Mouse (Mus musculus): ENCODE results near the gene Trmu. TPM values are rescaled to one million over a fixed set of nuclear protein-coding genes. Genes with fewer than 3 reads are reported as not detected.
"Not testable (repeated sequence)": the region's sequence is repeated elsewhere in the genome, so short reads cannot be mapped to it uniquely, and the experiment has no call there.

Trmu gene
- 10 to 100 TPM; 29.1 to 38.0 TPM for total RNA-seq (2021)
- long read RNA-seq, transcript Trmu-201 (11 exons, 1,526 nt) = major isoform, 7 of 19 reads
- long read RNA-seq, partial matches to known transcripts = 0 of 19 reads
- long read RNA-seq, other reads (novel, unspliced or antisense) = 10 of 19 reads

GRCm38 (mm10) chr15:85878848-85879497, at the start of gene Trmu:
Gene Trmu, plus strand, starts transcription at chr15:85879312.
- peak; percentile 87 to 94 for DNase-seq (ENCODE audit: low spot score in 2 of 2)

GRCm38 (mm10) chr15:85829470-85829869, 49.6 kb upstream of the Trmu start:
- DNase-seq (ENCODE audit: low spot score in 2 of 2) = no peak

- DNase-seq (ENCODE audit: low spot score in 2 of 2) = peak; percentile 71 to 92
These were observed 47.0 kb upstream of the Trmu start, which contains the start of gene Ttc38 for GRCm38 (mm10) chr15:85831954-85832590. Gene Ttc38, plus strand, starts transcription at chr15:85832306.

GRCm38 (mm10) chr15:85832599-85832998, 46.5 kb upstream of the Trmu start:
- DNase-seq (ENCODE audit: low spot score in 2 of 2) = no peak

GRCm38 (mm10) chr15:85835335-85835734, 43.8 kb upstream of the Trmu start:
- DNase-seq (ENCODE audit: low spot score in 2 of 2) = no peak

- no peak for DNase-seq (ENCODE audit: low spot score in 2 of 2)
These were observed 42.2 kb upstream of the Trmu start for GRCm38 (mm10) chr15:85836887-85837286.

- DNase-seq (ENCODE audit: low spot score in 2 of 2) = no peak
These were observed 38.1 kb upstream of the Trmu start for GRCm38 (mm10) chr15:85840983-85841382.

GRCm38 (mm10) chr15:85841796-85842360, 37.2 kb upstream of the Trmu start:
- DNase-seq (ENCODE audit: low spot score in 2 of 2) = no peak

GRCm38 (mm10) chr15:85845071-85845470, 34.0 kb upstream of the Trmu start:
- DNase-seq (ENCODE audit: low spot score in 2 of 2) = no peak

GRCm38 (mm10) chr15:85851656-85852392, 27.3 kb upstream of the Trmu start:
- DNase-seq (ENCODE audit: low spot score in 2 of 2) = no peak

GRCm38 (mm10) chr15:85858980-85859489, 20.1 kb upstream of the Trmu start:
- no peak for DNase-seq (ENCODE audit: low spot score in 2 of 2)

GRCm38 (mm10) chr15:85859490-85860031, 19.6 kb upstream of the Trmu start, which contains the start of gene Gtse1:
Gene Gtse1, plus strand, starts transcription at chr15:85859745.
- DNase-seq (ENCODE audit: low spot score in 2 of 2) = peak; percentile 94 to 97

- DNase-seq (ENCODE audit: low spot score in 2 of 2) = not testable (repeated sequence)
These were observed 13.2 kb upstream of the Trmu start for GRCm38 (mm10) chr15:85865913-85866312.

- peak; percentile 67 to 88 for DNase-seq (ENCODE audit: low spot score in 2 of 2)
These were observed 11.4 kb upstream of the Trmu start for GRCm38 (mm10) chr15:85867696-85868095.

GRCm38 (mm10) chr15:85877336-85877735, 1.8 kb upstream of the Trmu start:
- DNase-seq (ENCODE audit: low spot score in 2 of 2) = no peak

- no peak for DNase-seq (ENCODE audit: low spot score in 2 of 2)
These were observed 385 bp downstream of the Trmu start for GRCm38 (mm10) chr15:85879498-85879895.

- DNase-seq (ENCODE audit: low spot score in 2 of 2) = no peak
These were observed 6.5 kb downstream of the Trmu start for GRCm38 (mm10) chr15:85885606-85886005.

- no peak for DNase-seq (ENCODE audit: low spot score in 2 of 2)
These were observed 10.1 kb downstream of the Trmu start for GRCm38 (mm10) chr15:85889235-85889634.

GRCm38 (mm10) chr15:85891971-85892370, 12.9 kb downstream of the Trmu start:
- DNase-seq (ENCODE audit: low spot score in 2 of 2) = no peak

- no peak for DNase-seq (ENCODE audit: low spot score in 2 of 2)
These were observed 13.5 kb downstream of the Trmu start for GRCm38 (mm10) chr15:85892498-85893118.
